Mouse (Mus musculus) gastrocnemius, postnatal 25 days (tissue): ENCODE measurements around the gene Git1. TPM values are rescaled to one million over a fixed set of nuclear protein-coding genes. Genes with fewer than 3 reads are reported as not detected.

Source experiments
- DNase-seq: peaks from one replicate; pipeline ENCODE4 v3.0.0; 2022
- total RNA-seq, 2 experiments: library from RNA; stranded (reverse); gene quantifications; 1 replicate in 1 of 2; 2 replicates in 1 of 2; pipeline ENCODE4 v1.2.3; 2021

Git1 gene
- total RNA-seq, 2 experiments from 2014 or later: 24.1 to 24.6 TPM

GRCm38 (mm10) chr11:77501971-77502370 lies 8.6 kb downstream of the Git1 start:
- DNase-seq: no peak

GRCm38 (mm10) chr11:77502481-77502880 lies 9.1 kb downstream of the Git1 start:
- DNase-seq: no peak

GRCm38 (mm10) chr11:77503511-77503910 lies 10.1 kb downstream of the Git1 start:
- peak; percentile 76 for DNase-seq

GRCm38 (mm10) chr11:77504377-77504776 lies 11.0 kb downstream of the Git1 start:
- DNase-seq: no peak

GRCm38 (mm10) chr11:77505291-77505980 lies 12.1 kb downstream of the Git1 start:
- DNase-seq: no peak

- peak; percentile 16 for DNase-seq
These were observed 12.9 kb downstream of the Git1 start for GRCm38 (mm10) chr11:77506273-77506672.

GRCm38 (mm10) chr11:77506941-77507340 lies 13.6 kb downstream of the Git1 start:
- DNase-seq: no peak

- peak; percentile 9 for DNase-seq
These were observed 14.1 kb downstream of the Git1 start for GRCm38 (mm10) chr11:77507426-77507825.

- DNase-seq: peak; percentile 77
These were observed 15.0 kb downstream of the Git1 start for GRCm38 (mm10) chr11:77508068-77509021.

GRCm38 (mm10) chr11:77511336-77511735 lies 18.0 kb downstream of the Git1 start:
- DNase-seq: no peak

GRCm38 (mm10) chr11:77512891-77513810 lies 19.8 kb downstream of the Git1 start:
- peak; percentile 90 for DNase-seq

- DNase-seq: no peak
These were observed 20.4 kb downstream of the Git1 start for GRCm38 (mm10) chr11:77513811-77514170.

- peak; percentile 18 for DNase-seq
These were observed 21.0 kb downstream of the Git1 start for GRCm38 (mm10) chr11:77514281-77514831.

- peak; percentile 86 for DNase-seq
These were observed 21.7 kb downstream of the Git1 start, which contains the start of gene Abhd15 for GRCm38 (mm10) chr11:77514832-77515636. TSS of gene Abhd15 (plus strand) at chr11:77515121.

GRCm38 (mm10) chr11:77515637-77516552 lies 22.5 kb downstream of the Git1 start, which contains the start of gene Trp53i13:
TSS of gene Trp53i13 (minus strand) at chr11:77515980.
- peak; percentile 20 for DNase-seq

GRCm38 (mm10) chr11:77516553-77517425 lies 23.4 kb downstream of the Git1 start:
- no peak for DNase-seq

GRCm38 (mm10) chr11:77518051-77518798 lies 24.9 kb downstream of the Git1 start:
- DNase-seq: no peak

GRCm38 (mm10) chr11:77519043-77519442 lies 25.7 kb downstream of the Git1 start, which contains the start of gene Gm10392:
TSS of gene Gm10392 (minus strand) at chr11:77519198.
- peak; percentile 42 for DNase-seq
